Mouse (Mus musculus) spleen, postnatal 14 days (tissue): ENCODE results near the gene Card6.
A peak's percentile ranks its signal among the peaks of the same experiment; 100 is the strongest.
"Not testable (repeated sequence)": the region's sequence is repeated elsewhere in the genome, so short reads cannot be mapped to it uniquely, and the experiment has no call there.

ENCODE experiments used
- DNase-seq, 2 experiments: peaks; one replicate each; pipeline ENCODE4 v3.0.0; 2021 to 2022; ENCODE audit warnings: low spot score in 2 of 2

The Card6 gene

GRCm38 (mm10) chr15:5130887-5131668 lies 22.7 kb upstream of the Card6 start:
- DNase-seq: not testable (repeated sequence)

DNA sequence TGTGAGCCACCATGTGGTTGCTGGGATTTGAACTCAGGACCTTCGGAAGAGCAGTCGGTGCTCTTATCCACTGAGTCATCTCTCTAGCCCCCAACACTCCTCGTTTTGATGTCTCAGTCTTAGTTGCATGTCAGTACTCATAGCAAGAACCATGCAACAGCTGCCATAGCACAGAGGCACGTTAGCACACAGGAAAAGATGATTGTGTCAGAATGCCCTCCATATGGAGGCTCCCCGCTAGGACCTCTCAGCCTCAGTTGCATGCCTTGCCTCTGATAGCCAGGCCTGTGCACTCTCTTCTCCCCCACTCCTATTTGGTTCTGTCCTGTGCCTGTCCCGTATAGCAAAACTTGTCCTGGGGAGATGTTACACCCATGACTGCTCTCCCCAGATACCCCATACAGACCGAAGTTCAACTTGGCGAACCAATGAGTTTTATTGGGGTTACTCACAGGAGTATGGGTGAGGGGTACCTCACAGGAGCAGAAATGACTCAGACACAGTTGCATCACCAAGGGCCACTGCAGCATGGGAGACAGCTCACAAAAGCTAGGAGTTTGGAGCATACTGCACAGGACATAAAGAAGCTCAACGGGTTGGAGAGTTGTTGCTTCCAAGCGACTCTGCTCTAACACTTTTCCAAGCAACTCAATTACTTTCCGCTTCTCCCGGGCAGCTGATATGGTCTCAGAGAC lies 20.9 kb upstream of the Card6 start:
- DNase-seq: no peak

DNA sequence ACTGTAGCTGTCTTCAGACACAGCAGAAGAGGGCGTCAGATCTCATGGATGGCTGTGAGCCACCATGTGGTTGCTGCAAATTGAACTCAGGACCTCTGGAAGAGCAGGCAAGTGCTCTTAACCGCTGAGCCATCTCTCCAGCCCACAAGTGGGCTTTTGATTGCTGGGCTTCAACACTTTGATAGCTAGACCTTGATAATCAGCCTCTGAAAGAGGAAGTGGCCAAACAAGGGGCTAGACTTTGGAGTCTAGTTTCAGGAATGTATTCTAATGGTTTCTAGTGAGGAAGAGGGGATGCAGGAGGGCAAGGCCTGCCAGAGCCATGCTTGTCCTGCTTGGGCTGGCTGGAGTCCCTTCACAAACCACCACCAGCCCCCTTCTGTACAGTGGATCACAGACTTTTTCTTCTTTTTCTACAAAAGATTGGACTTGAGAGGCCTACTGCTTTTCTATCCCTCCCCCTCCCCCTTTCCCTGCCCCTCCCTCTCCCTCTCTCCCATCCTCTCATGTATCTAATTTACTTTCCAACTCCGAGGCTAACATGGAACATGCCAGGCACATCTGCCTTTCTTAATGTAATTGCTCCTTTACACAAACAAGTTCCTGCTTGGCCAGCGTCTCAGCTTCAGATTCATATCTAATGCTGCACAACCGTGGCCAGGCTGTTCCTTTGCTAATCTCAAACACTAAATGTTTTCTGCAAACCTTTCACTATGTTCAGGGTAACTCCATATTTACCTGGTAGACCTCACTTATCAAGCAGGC lies 20.0 kb upstream of the Card6 start:
- no peak for DNase-seq

- no peak for DNase-seq
These were observed 19.1 kb upstream of the Card6 start for GRCm38 (mm10) chr15:5127487-5127886.

GRCm38 (mm10) chr15:5126456-5126855 lies 18.1 kb upstream of the Card6 start:
- no peak for DNase-seq

DNA sequence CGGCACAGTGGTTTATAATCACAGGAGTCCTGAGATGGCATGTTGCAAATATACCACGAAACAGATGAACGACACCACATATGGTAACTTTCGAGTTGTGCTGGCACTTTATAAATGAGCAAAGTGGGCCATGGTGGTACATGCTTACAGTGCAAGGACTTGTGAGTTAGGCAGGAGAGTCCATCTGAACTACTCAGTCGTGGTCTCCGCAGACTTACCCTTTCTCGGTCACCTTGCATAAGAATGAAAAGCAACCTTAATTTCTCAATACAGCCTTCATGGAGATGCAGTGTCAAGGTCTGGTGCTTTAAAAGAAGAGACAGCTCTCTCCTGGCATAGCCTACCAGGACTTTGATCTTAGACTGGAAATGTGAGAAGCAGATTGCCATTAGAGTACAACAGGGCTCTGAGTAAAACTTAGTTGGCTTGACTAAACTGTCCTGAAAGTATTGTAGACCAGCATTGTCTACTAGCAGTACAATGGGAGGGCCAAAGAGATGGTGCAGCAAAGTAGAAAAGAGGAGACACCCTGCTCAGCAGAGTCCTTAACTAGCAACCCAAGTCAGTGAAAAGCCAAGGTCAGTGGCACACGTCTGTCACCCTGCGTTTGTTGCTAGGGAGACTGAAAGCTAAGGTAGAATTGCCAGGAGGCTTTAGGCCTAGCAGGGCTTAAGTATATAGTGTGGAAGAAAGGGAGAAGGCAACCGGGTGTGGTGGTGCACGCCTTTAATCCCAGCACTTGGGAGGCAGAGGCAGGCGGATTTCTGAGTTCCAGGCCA lies 13.4 kb upstream of the Card6 start:
- no peak for DNase-seq

DNA sequence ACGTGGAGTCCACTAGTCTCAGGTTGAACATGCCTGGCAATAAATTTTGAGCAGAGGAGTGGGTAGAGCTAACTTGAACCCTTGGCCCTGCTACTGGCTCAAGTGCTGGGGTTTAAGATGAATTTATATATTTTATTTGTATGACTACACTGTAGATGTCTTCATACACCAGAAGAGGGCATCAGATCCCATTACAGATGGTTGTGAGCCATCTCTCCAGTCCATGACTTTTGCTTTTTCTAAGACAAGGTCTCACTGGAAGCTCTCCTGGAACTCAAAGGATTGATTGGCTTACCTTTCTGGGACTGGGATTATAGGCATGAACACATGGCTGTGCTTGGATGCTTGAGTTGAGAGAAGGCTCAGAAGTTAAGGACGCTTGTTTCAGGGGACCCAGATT lies 11.4 kb upstream of the Card6 start:
- no peak for DNase-seq

DNA sequence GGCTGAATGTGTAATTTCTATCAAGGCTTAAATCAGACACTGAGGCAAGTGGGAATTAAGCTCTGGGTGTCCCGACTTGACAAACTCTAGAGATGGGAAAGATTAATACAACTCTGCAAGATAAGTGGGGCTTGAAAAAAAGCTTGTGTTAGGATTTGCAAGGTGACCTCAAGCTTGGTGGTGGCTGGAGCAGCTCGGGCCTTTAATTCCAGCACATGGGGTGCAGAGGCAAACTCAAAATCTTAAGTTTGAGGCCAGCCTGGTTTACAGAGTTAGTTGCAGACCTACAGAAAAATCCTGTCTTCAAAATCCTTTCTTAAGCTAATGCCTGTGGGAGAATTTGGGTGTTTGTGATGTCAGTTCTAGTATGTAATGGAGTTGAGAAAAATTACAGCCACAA lies 10.9 kb upstream of the Card6 start:
- DNase-seq: no peak

- DNase-seq: no peak
These were observed 10.3 kb upstream of the Card6 start for GRCm38 (mm10) chr15:5118626-5119025.

- DNase-seq: peak in 1 of 2 experiments; percentile 12
These were observed 8.8 kb upstream of the Card6 start for GRCm38 (mm10) chr15:5117031-5117601.

GRCm38 (mm10) chr15:5116270-5117030 lies 8.1 kb upstream of the Card6 start, which contains the start of gene Rpl37:
TSS of gene Rpl37 (plus strand) at chr15:5116645.
- peak; percentile 98 to 99 for DNase-seq

GRCm38 (mm10) chr15:5115173-5115572 lies 6.8 kb upstream of the Card6 start:
- DNase-seq: no peak

- DNase-seq: no peak
These were observed 4.3 kb upstream of the Card6 start for GRCm38 (mm10) chr15:5112651-5113050.

DNA sequence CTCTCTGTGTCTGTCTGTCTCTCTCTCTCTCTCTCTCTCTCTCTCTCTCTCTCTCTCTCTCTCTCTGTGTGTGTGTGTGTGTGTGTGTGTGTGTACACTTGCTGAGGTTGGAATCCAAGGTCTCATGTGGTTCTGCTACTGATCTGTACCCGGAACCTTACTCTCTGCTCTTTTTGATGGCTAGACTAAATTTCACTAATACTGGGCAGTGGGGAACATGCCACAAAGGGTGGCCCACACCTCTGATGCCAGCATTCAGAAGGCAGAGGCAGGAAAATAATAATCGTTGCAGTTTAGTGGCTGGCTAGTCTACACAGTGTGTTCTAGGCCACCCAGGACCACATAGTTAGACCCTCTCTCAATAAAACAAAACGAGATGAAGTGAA lies 309 bp upstream of the Card6 start:
- DNase-seq: no peak

DNA sequence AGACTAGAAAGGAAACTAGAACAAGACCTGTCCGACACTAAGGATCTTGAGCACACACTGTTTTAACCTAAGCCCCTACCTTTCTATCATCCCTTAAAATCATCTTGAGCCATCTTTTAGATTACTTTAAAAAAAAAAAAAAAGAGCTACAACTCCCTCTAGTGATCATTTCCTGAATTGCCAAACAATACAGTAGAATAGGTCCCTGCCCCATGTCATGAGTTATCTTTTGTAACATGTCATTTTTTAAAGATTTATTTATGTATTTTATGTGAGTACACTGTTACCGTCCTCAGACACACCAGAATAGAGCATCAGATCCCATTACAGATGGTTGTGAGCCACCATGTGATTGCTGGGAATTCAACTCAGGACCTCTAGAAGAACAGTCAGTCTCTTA lies 2.0 kb downstream of the Card6 start:
- no peak for DNase-seq

DNA sequence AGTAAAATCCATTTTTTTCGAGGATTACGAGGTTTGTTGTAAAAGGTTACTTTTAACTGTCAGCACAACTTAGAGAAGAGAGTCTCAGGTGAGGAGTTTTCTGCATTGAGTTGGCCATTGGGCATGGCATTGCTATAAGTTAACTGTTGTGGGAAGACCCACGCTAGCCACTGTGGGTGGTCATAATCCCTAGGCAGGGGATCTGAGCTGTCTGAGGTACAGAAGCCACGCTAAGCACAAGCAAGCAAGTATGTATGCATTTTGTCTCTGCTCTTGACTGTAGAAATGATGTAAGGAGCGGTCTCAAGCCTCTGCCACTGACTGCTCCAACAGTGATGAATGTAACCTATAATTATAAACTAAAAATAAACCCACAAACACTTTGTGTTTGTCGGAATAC lies 2.4 kb downstream of the Card6 start:
- no peak for DNase-seq

GRCm38 (mm10) chr15:5102312-5102711 lies 6.0 kb downstream of the Card6 start:
- DNase-seq: no peak

GRCm38 (mm10) chr15:5097376-5097775 lies 11.0 kb downstream of the Card6 start:
- no peak for DNase-seq

- DNase-seq: no peak
These were observed 12.6 kb downstream of the Card6 start for GRCm38 (mm10) chr15:5095534-5096301.

GRCm38 (mm10) chr15:5090131-5090530 lies 18.2 kb downstream of the Card6 start:
- no peak for DNase-seq
